Mouse (Mus musculus): ENCODE measurements around the gene Chrne. TPM values are rescaled to one million over a fixed set of nuclear protein-coding genes. Genes with fewer than 3 reads are reported as not detected.

Chrne gene
- polyA plus RNA-seq, 1 experiment: not detected

DNA sequence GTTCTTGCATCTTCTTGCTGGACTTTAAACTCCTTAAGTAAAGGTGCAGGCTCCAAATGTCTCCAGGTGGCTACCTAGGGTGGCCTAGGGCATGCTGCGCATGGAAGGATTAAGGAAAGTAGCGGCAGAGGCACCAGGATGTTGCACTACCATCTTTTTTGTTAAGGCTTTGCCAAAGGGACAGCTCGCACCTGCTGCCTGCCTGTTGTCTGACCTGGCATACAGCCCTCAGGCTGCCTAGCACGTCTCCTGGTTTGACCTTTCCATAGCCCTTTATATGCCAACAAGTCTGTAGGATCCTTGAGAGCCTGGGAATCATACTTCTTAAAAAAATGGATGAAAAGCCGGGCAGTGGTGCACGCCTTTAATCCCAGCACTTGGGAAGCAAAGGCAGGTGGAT, 24.0 kb upstream of the Chrne start:
- TF ChIP-seq POLR2A (IDR thresholded peaks at IDR 0.05; ENCODE audit: borderline replicate concordance, control insufficient read depth, low read depth, low read length) (no peak), CTCF (IDR thresholded peaks at IDR 0.05; ENCODE audit: control insufficient read depth, insufficient read depth, low read length) (no peak)
- Histone ChIP-seq H3K4me3 (replicated peaks; ENCODE audit: control insufficient read depth, low read depth, low read length) (no peak overlapping the region), H3K27ac (ENCODE audit: control insufficient read depth, insufficient read depth, low read depth, low read length, poor library complexity) (no peak overlapping the region), H3K4me1 (ENCODE audit: control insufficient read depth, insufficient read depth, low read length) (peaks cover 4% of the 10 kb centered on the region; the same call in 1 of the 2 replicates)
- 84% methylated on average over 6 of the region's 6 CpGs for WGBS

DNA sequence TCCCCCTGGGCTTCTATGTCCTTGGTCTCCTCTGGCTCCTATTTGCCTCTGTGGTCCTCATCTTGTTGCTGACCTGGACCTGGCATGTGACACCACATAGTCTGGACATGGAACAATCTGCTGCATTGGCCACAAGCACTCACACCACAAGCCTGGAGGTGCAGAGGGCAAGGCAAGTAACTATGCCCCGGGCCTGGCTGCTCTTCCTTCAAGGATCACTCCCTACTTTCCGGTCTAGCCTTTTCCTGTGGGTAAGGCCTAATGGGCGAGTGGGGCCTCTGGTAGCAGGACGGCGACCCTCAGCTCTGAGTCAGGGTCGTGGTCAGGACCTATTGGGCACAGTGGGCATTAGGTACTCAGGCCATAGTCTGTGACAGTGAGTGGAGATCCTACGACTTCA, 22.2 kb upstream of the Chrne start:
- Histone ChIP-seq H3K4me3 (replicated peaks; ENCODE audit: control insufficient read depth, low read depth, low read length) (no peak overlapping the region), H3K27ac (ENCODE audit: control insufficient read depth, insufficient read depth, low read depth, low read length, poor library complexity) (no peak overlapping the region), H3K4me1 (ENCODE audit: control insufficient read depth, insufficient read depth, low read length) (peaks cover 4% of the 10 kb centered on the region; the same call in 1 of the 2 replicates)
- WGBS: 72% methylated on average over 7 of the region's 7 CpGs
- TF ChIP-seq POLR2A (IDR thresholded peaks at IDR 0.05; ENCODE audit: borderline replicate concordance, control insufficient read depth, low read depth, low read length) (no peak), CTCF (IDR thresholded peaks at IDR 0.05; ENCODE audit: control insufficient read depth, insufficient read depth, low read length) (no peak)

DNA sequence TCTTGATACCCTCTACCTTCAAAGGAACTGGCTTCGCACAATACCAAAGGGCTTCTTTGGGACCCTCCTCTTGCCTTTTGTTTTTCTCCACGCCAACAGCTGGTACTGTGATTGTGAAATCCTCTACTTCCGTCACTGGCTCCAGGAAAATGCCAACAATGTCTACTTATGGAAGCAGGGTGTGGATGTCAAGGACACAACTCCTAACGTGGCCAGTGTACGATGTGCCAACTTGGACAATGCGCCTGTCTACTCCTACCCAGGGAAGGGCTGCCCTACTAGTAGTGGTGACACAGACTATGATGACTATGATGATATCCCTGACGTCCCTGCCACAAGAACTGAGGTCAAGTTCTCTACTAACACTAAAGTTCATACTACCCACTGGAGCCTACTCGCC, 21.0 kb upstream of the Chrne start:
- WGBS: 72% methylated on average over 8 of the region's 8 CpGs
- TF ChIP-seq CTCF (IDR thresholded peaks at IDR 0.05; ENCODE audit: control insufficient read depth, insufficient read depth, low read length): no peak
- H3K27ac ChIP-seq (ENCODE audit: control insufficient read depth, insufficient read depth, low read depth, low read length, poor library complexity): no peak overlapping the region
- H3K4me1 ChIP-seq (ENCODE audit: control insufficient read depth, insufficient read depth, low read length): peaks cover 2% of the 10 kb centered on the region; the same call in 1 of the 2 replicates
- H3K4me3 ChIP-seq (replicated peaks; ENCODE audit: control insufficient read depth, low read depth, low read length): no peak overlapping the region

DNA sequence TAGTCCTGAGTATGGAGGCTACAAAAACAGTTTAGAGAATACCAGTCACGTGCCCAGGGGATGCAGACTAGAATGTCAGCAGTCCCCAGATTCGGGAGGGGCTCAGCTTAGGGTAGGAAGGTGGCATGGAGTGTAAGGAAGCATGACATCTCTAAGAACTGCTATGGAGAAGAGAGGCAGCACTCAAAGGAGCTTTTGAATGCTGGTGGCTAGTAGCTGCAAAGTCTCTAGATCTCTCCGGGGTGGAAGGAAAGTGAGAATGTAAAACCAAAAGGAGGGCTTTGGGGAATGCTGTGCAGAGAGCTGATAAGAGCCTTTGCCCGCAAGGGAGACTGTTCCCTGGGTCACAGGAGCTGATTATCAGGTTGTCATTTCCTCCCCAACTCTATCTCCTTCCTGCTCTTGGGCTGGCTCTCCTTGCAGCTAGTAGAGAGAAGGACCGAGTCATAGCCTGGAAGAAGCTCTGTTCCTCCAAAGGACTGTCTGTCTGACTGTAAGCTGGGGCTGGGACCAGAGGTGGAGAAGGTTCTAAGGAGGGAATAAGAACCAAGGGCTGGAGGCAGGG, 19.8 kb upstream of the Chrne start, which contains the start of gene Gp1ba:
Gene Gp1ba, plus strand, starts transcription at position 409 of the 565 bp plus-strand sequence.
- no peak for TF ChIP-seq CTCF (IDR thresholded peaks at IDR 0.05; ENCODE audit: control insufficient read depth, insufficient read depth, low read length)
- TF ChIP-seq POLR2A (IDR thresholded peaks at IDR 0.05; ENCODE audit: borderline replicate concordance, control insufficient read depth, low read depth, low read length): no peak
- Histone ChIP-seq H3K27ac (ENCODE audit: control insufficient read depth, insufficient read depth, low read depth, low read length, poor library complexity) (peak within 1 kb of the TSS; percentile 24; the same call in 1 of the 2 replicates), H3K4me1 (ENCODE audit: control insufficient read depth, insufficient read depth, low read length) (peaks cover 2% of the 10 kb centered on the region; the same call in 1 of the 2 replicates), H3K4me3 (replicated peaks; ENCODE audit: control insufficient read depth, low read depth, low read length) (no peak within 1 kb of the TSS)
- WGBS: 6% methylated on average over 5 of the region's 5 CpGs

DNA sequence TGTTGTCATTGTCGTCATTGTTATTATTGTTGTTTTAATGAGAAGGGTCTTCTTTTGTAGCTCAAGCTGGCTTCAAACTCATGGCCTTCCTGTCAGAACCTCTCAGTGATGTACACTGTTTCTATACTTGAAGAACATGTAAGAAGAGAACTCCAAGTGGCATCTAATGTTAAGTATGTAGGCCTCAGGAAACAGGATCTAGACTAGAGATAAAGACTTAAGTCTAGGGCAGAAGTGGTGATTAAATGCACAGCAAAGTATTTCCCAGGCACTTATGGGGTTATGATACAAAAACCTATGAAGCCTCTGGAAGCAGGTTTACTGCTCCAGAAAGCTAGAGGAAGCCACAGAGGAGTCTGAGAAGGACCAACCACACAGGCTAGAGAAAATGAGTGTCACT, 19.3 kb upstream of the Chrne start:
- H3K4me3 ChIP-seq (replicated peaks; ENCODE audit: control insufficient read depth, low read depth, low read length): no peak overlapping the region
- H3K4me1 ChIP-seq (ENCODE audit: control insufficient read depth, insufficient read depth, low read length): peaks cover 2% of the 10 kb centered on the region; the same call in 1 of the 2 replicates
- peak overlapping the region; percentile 24; the same call in 1 of the 2 replicates for H3K27ac ChIP-seq (ENCODE audit: control insufficient read depth, insufficient read depth, low read depth, low read length, poor library complexity)

DNA sequence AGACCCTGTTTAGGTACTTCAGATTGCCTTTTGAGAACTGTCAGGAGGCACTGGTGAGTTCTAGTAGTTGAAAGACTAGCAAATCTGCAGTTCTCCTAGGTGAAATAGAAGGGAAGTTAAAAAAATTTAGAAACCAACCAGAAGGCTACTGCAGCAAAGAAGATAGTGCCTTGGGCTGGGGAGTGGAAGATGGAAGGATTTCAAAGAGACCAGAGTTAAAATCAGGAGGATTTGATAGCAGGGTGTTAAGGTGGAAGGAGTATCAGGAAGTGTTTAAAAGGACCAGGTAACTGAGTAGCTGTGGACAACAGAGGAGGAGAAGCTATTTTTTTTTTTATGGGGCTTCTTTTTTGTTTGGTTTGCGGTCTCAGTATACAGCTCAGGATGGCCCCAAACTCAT, 18.7 kb upstream of the Chrne start:
- Histone ChIP-seq H3K27ac (ENCODE audit: control insufficient read depth, insufficient read depth, low read depth, low read length, poor library complexity) (no peak overlapping the region), H3K4me3 (replicated peaks; ENCODE audit: control insufficient read depth, low read depth, low read length) (no peak overlapping the region), H3K4me1 (ENCODE audit: control insufficient read depth, insufficient read depth, low read length) (peaks cover 2% of the 10 kb centered on the region; the same call in 1 of the 2 replicates)
- 89% methylated on average over 1 of the region's 1 CpGs for WGBS
- no peak for TF ChIP-seq POLR2A (IDR thresholded peaks at IDR 0.05; ENCODE audit: borderline replicate concordance, control insufficient read depth, low read depth, low read length)
- no peak for TF ChIP-seq CTCF (IDR thresholded peaks at IDR 0.05; ENCODE audit: control insufficient read depth, insufficient read depth, low read length)

More for the DNA sequence above, 19.3 kb upstream of the Chrne start:
- TF ChIP-seq CTCF (IDR thresholded peaks at IDR 0.05; ENCODE audit: control insufficient read depth, insufficient read depth, low read length) (no peak), POLR2A (IDR thresholded peaks at IDR 0.05; ENCODE audit: borderline replicate concordance, control insufficient read depth, low read depth, low read length) (no peak)
- WGBS: 64% methylated on average over 1 of the region's 1 CpGs

DNA sequence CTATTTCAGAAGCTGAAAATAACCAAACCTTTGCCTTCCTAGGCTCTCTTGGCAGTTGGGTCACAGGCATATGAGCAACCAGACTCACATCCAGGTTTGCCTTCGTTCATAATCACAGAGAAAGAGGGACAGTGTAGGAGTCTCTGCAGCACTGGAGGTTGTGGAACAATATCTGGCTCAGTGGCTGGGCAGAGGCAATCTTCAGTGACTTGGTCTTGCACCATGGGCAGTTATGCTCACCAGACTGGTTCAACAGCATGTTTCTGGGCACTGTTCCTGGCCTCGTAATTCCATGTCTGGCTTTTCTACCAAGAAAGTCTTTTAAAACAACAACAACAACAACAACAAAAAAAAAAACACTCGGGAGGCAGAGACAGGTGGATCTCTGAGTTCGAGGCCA, 16.6 kb upstream of the Chrne start:
- Histone ChIP-seq H3K27ac (ENCODE audit: control insufficient read depth, insufficient read depth, low read depth, low read length, poor library complexity) (no peak overlapping the region), H3K4me1 (ENCODE audit: control insufficient read depth, insufficient read depth, low read length) (peaks cover 2% of the 10 kb centered on the region; the same call in 1 of the 2 replicates), H3K4me3 (replicated peaks; ENCODE audit: control insufficient read depth, low read depth, low read length) (no peak overlapping the region)
- TF ChIP-seq POLR2A (IDR thresholded peaks at IDR 0.05; ENCODE audit: borderline replicate concordance, control insufficient read depth, low read depth, low read length): no peak
- no peak for TF ChIP-seq CTCF (IDR thresholded peaks at IDR 0.05; ENCODE audit: control insufficient read depth, insufficient read depth, low read length)
- WGBS: 78% methylated on average over 4 of the region's 4 CpGs

DNA sequence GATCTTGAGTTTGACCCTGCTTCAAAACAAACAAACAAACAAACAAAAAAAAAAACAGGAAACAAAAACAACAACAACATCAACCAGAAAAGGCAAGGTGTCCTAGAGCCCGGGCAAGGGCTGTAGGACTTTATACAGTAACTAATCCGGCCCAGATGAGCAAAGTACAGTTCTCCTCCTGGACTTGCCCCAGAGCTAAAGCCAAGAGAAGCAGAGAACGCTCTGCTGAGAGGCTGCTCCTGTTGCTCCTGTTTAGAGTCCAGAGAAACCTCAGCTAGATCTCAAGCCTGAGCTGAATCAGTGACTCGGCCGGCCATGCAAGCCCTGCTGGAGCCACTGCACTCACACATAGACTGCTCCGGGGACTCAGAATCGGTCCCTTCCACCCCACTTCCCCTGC, 11.1 kb upstream of the Chrne start:
- Histone ChIP-seq H3K27ac (ENCODE audit: control insufficient read depth, insufficient read depth, low read depth, low read length, poor library complexity) (no peak overlapping the region), H3K4me3 (replicated peaks; ENCODE audit: control insufficient read depth, low read depth, low read length) (no peak overlapping the region), H3K4me1 (ENCODE audit: control insufficient read depth, insufficient read depth, low read length) (no peaks in the 10 kb centered on the region)
- 40% methylated on average over 7 of the region's 7 CpGs for WGBS
- no peak for TF ChIP-seq CTCF (IDR thresholded peaks at IDR 0.05; ENCODE audit: control insufficient read depth, insufficient read depth, low read length)
- no peak for TF ChIP-seq POLR2A (IDR thresholded peaks at IDR 0.05; ENCODE audit: borderline replicate concordance, control insufficient read depth, low read depth, low read length)

DNA sequence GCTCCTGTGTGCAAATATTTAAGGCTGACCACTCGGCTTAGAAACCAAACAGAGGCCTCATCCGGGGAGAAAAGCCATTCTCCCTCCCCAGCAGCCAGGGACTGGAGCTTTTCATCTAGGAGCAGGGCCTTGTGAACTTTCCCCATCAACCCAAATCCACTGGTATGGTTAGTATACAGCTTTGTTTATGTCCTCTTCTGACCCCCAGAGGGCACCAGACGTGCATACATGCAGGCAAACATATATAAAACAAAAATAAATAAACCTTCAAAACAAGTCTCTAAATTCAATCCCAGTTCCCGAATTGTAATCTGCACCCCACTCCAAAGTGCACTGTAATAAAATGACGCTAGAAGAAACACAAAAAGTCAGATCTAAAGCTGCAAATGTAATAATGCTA, 10.5 kb upstream of the Chrne start:
- WGBS: 46% methylated on average over 5 of the region's 5 CpGs
- H3K4me3 ChIP-seq (replicated peaks; ENCODE audit: control insufficient read depth, low read depth, low read length): no peak overlapping the region
- no peaks in the 10 kb centered on the region for H3K4me1 ChIP-seq (ENCODE audit: control insufficient read depth, insufficient read depth, low read length)
- H3K27ac ChIP-seq (ENCODE audit: control insufficient read depth, insufficient read depth, low read depth, low read length, poor library complexity): no peak overlapping the region
- TF ChIP-seq CTCF (IDR thresholded peaks at IDR 0.05; ENCODE audit: control insufficient read depth, insufficient read depth, low read length) (peak; percentile 42), POLR2A (IDR thresholded peaks at IDR 0.05; ENCODE audit: borderline replicate concordance, control insufficient read depth, low read depth, low read length) (no peak)
